Mouse (Mus musculus): ENCODE results near the gene Ctsk. TPM values are rescaled to one million over a fixed set of nuclear protein-coding genes. Genes with fewer than 3 reads are reported as not detected.
A peak's percentile ranks its signal among the peaks of the same experiment; 100 is the strongest.

Gene Ctsk
- total and polyA plus RNA-seq, 2 experiments from 2014 or later: 3.6 to 7.7 TPM

GRCm38 (mm10) chr3:95463852-95464251 lies 35.2 kb upstream of the Ctsk start:
- Histone ChIP-seq H3K27me3 (ENCODE audit: insufficient read depth, low read length) (no peaks in the 10 kb centered on the region), H3K4me1 (ENCODE audit: insufficient read depth, low read length) (no peaks in the 10 kb centered on the region), H3K27ac (ENCODE audit: low read depth, low read length) (no peak overlapping the region), H3K9me3 (ENCODE audit: low read length) (no peaks in the 10 kb centered on the region), H3K4me3 (ENCODE audit: low read depth, low read length) (no peak overlapping the region), H3K9ac (replicated peaks; ENCODE audit: low read length, poor library complexity, severe bottlenecking) (no peak overlapping the region), H3K4me2 (ENCODE audit: low read depth, low read length, poor library complexity, severe bottlenecking) (no peak overlapping the region), H3K36me3 (ENCODE audit: insufficient read depth, low read length) (peaks cover 14% of the 10 kb centered on the region)
- no peak for TF ChIP-seq CTCF (IDR thresholded peaks at IDR 0.05)
- DNase-seq (ENCODE audit: low spot score) (no peak), ATAC-seq (ENCODE audit: low FRiP score) (no peak)

- Histone ChIP-seq H3K27me3 (ENCODE audit: insufficient read depth, low read length) (no peaks in the 10 kb centered on the region), H3K27ac (ENCODE audit: low read depth, low read length) (no peak overlapping the region), H3K9me3 (ENCODE audit: low read length) (no peaks in the 10 kb centered on the region), H3K4me3 (ENCODE audit: low read depth, low read length) (no peak overlapping the region), H3K36me3 (ENCODE audit: insufficient read depth, low read length) (peaks cover 47% of the 10 kb centered on the region), H3K4me2 (ENCODE audit: low read depth, low read length, poor library complexity, severe bottlenecking) (no peak overlapping the region), H3K9ac (replicated peaks; ENCODE audit: low read length, poor library complexity, severe bottlenecking) (no peak overlapping the region), H3K4me1 (ENCODE audit: insufficient read depth, low read length) (no peaks in the 10 kb centered on the region)
- WGBS: 92% methylated on average over 1 of the region's 1 CpGs
- ATAC-seq (ENCODE audit: low FRiP score) (no peak), DNase-seq (ENCODE audit: low spot score) (no peak)
- TF ChIP-seq CTCF (IDR thresholded peaks at IDR 0.05): no peak
Observed at GRCm38 (mm10) chr3:95478966-95479365, 20.1 kb upstream of the Ctsk start.

GRCm38 (mm10) chr3:95486421-95486820 lies 12.6 kb upstream of the Ctsk start:
- Histone ChIP-seq H3K27ac (ENCODE audit: low read depth, low read length) (no peak overlapping the region), H3K4me2 (ENCODE audit: low read depth, low read length, poor library complexity, severe bottlenecking) (no peak overlapping the region), H3K4me3 (ENCODE audit: low read depth, low read length) (no peak overlapping the region), H3K36me3 (ENCODE audit: insufficient read depth, low read length) (peaks cover 49% of the 10 kb centered on the region), H3K9me3 (ENCODE audit: low read length) (no peaks in the 10 kb centered on the region), H3K9ac (replicated peaks; ENCODE audit: low read length, poor library complexity, severe bottlenecking) (no peak overlapping the region), H3K27me3 (ENCODE audit: insufficient read depth, low read length) (no peaks in the 10 kb centered on the region), H3K4me1 (ENCODE audit: insufficient read depth, low read length) (no peaks in the 10 kb centered on the region)
- ATAC-seq (ENCODE audit: low FRiP score): no peak
- no peak for DNase-seq (ENCODE audit: low spot score)
- no peak for TF ChIP-seq CTCF (IDR thresholded peaks at IDR 0.05)
- 89% methylated on average over 2 of the region's 2 CpGs for WGBS

DNA sequence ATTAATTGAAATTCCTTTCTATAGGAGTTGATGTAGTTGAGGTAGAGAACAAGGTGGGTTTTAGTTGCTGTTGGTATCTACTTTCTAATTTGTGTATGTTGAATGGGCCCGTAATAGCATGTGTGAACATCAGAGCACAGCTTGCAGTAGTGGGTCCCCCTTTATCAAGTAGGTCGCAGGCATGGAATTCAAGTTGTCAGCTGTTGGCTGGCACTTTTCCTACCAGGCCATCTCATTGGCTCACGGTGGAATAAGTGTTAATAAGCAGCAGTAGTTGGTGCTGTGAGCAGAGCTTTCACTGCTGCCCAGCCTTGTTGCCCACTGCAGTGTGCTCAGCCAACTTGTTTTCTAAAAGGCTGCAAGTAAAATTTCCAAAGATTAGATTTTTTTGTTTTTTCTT lies 10.4 kb upstream of the Ctsk start:
- Histone ChIP-seq H3K9ac (replicated peaks; ENCODE audit: low read length, poor library complexity, severe bottlenecking) (no peak overlapping the region), H3K36me3 (ENCODE audit: insufficient read depth, low read length) (peaks cover 50% of the 10 kb centered on the region), H3K4me3 (ENCODE audit: low read depth, low read length) (no peak overlapping the region), H3K27me3 (ENCODE audit: insufficient read depth, low read length) (no peaks in the 10 kb centered on the region), H3K9me3 (ENCODE audit: low read length) (no peaks in the 10 kb centered on the region), H3K4me2 (ENCODE audit: low read depth, low read length, poor library complexity, severe bottlenecking) (no peak overlapping the region), H3K27ac (ENCODE audit: low read depth, low read length) (no peak overlapping the region), H3K4me1 (ENCODE audit: insufficient read depth, low read length) (no peaks in the 10 kb centered on the region)
- ATAC-seq (ENCODE audit: low FRiP score) (no peak), DNase-seq (ENCODE audit: low spot score) (no peak)
- 94% methylated on average over 3 of the region's 3 CpGs for WGBS
- no peak for TF ChIP-seq CTCF (IDR thresholded peaks at IDR 0.05)

DNA sequence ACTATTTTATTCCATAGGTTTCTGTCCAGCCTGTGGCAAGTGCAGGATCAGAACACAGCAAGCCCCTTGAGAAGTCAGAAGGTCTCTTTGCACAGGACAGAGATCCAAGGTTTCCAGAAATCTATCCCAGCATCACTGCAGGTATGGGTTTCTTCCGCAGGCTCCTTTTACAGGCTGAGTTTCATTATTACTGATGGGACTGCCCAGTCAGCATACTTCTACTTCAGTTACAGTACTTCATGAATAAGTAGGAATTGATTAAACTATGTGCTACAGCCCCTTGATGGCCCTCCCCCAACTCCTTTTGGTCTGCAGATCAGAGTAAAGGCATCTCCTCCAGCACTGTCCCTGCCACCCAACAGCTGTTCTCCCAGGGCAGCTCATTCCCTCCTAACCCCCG lies 8.8 kb upstream of the Ctsk start:
- Histone ChIP-seq H3K9ac (replicated peaks; ENCODE audit: low read length, poor library complexity, severe bottlenecking) (no peak overlapping the region), H3K4me3 (ENCODE audit: low read depth, low read length) (no peak overlapping the region), H3K4me2 (ENCODE audit: low read depth, low read length, poor library complexity, severe bottlenecking) (no peak overlapping the region), H3K9me3 (ENCODE audit: low read length) (no peaks in the 10 kb centered on the region), H3K36me3 (ENCODE audit: insufficient read depth, low read length) (peaks cover 64% of the 10 kb centered on the region), H3K27me3 (ENCODE audit: insufficient read depth, low read length) (no peaks in the 10 kb centered on the region), H3K4me1 (ENCODE audit: insufficient read depth, low read length) (no peaks in the 10 kb centered on the region), H3K27ac (ENCODE audit: low read depth, low read length) (no peak overlapping the region)
- ATAC-seq (ENCODE audit: low FRiP score) (no peak), DNase-seq (ENCODE audit: low spot score) (no peak)
- TF ChIP-seq CTCF (IDR thresholded peaks at IDR 0.05): no peak
- 98% methylated on average over 2 of the region's 2 CpGs for WGBS

DNA sequence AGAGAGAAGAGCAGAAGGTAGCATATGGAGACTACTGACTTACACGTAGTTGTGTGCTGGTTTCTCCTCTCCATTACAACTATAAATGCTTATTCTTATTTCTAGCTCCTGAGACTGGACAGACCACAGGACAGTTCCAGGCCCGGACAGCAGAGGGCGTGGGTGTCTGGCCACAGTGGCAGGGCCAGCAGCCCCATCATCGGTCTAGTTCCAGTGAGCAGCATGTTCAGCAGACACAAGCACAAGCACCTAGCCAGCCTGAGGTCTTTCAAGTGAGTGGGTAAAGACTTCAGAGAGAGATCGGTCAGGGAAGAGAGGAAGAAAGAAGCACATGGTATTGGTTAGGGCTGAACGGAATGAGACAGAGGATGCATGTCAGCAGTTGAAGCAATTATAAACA lies 4.7 kb upstream of the Ctsk start:
- H3K4me2 ChIP-seq (ENCODE audit: low read depth, low read length, poor library complexity, severe bottlenecking): no peak overlapping the region
- no peaks in the 10 kb centered on the region for H3K4me1 ChIP-seq (ENCODE audit: insufficient read depth, low read length)
- no peaks in the 10 kb centered on the region for H3K9me3 ChIP-seq (ENCODE audit: low read length)
- ATAC-seq (ENCODE audit: low FRiP score) (no peak), DNase-seq (ENCODE audit: low spot score) (peak; percentile 12)
- TF ChIP-seq CTCF (IDR thresholded peaks at IDR 0.05): peak; percentile 58
- 65% methylated on average over 6 of the region's 6 CpGs for WGBS
- peaks cover 47% of the 10 kb centered on the region for H3K36me3 ChIP-seq (ENCODE audit: insufficient read depth, low read length)
- H3K27ac ChIP-seq (ENCODE audit: low read depth, low read length): no peak overlapping the region
- no peak overlapping the region for H3K9ac ChIP-seq (replicated peaks; ENCODE audit: low read length, poor library complexity, severe bottlenecking)
- no peaks in the 10 kb centered on the region for H3K27me3 ChIP-seq (ENCODE audit: insufficient read depth, low read length)
- no peak overlapping the region for H3K4me3 ChIP-seq (ENCODE audit: low read depth, low read length)

Data from midbrain, postnatal 0 days (tissue).